In genomic region chr4:147791729-147792128, GRCm38 (mm10) we compare ENCODE assay signal across 1 mouse cellular context. TPM values are rescaled to one million over a fixed set of nuclear protein-coding genes. Genes with fewer than 3 reads are reported as not detected.
"Had no signal": no experiment of that assay in that cellular context is flagged by ENCODE, and none has a peak within 500 bp of the region (broad histone marks: within the 10 kb centered on the region; RNA-seq: fewer than 3 reads in every experiment).

No protein-coding gene starts in this region.

RNA-seq across cellular contexts. Expression of gene Zfp984, which starts 17.9 kb away (rescaled TPM):
- polyA plus RNA-seq: erythroblast, embryonic 14.5 days had no signal

RNA-seq across cellular contexts. Expression of gene Zfp933, which starts 56.4 kb away (rescaled TPM):
- polyA plus RNA-seq: erythroblast, embryonic 14.5 days had no signal
